8 mouse cellular contexts compared by ENCODE assay signal in the genomic region with DNA sequence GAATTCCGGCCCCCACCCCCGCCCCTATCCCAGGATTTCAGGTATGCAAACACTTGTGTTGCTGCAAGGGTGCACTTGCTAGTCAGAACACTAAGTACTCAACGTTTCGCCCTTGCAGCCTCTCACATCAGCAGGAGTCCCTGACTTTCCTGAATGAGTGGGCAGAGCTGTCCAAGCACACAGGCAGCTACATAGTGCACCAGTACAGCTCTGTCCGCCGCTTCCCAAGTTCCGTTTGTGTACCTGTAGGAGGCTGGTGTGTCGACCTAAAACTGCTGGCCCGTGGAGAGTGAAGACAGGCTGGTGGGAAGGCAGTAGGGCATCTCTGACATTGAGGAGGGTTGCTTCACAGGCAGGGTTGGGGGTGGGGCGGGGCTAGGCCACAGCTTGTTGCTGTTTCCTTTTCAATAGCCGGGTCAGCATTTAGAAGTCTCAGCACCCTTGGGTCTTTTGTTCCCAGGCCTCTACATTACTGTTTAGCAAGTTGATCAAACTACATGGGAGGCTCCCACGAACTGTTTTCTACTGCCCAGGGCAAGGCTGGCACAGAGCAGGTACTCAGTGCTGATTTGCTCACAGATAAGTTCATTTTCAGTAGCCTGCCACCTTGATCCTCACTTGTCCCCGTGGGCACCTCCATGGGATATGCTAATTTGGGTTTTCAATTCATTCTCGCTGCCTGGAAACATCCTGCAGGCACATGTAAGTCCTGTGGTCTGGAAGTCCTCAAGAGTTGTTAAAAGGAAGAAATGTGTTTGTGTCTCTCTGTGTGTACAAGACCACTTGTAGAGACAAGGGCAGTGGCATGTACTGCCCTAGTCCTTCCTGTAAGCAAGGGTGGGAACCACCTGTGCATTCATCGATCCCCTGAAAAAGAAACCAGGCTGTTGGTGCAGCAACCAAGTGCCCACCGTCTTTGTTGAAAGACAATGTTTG. TPM values are rescaled to one million over a fixed set of nuclear protein-coding genes. Genes with fewer than 3 reads are reported as not detected.
DNase-seq lines count a peak whose midpoint lies in the region; ATAC-seq and TF ChIP-seq lines count a peak whose summit lies in the region.

No protein-coding gene starts in this region.

- peak overlapping the region; percentile 99 for H3K9ac ChIP-seq in CH12.LX (ENCODE audit: insufficient read depth, low read depth)
- H3K9ac ChIP-seq in forebrain, embryonic 14.5 days (ENCODE audit: low read length), result no peak overlapping the region
- no peak overlapping the region for H3K9ac ChIP-seq in midbrain, embryonic 13.5 days (replicated peaks)

- in situ Hi-C loops in CH12.LX (cut with MboI; ENCODE audit: low pct_ligation_motif_present, low pct_unique_long_range_greater_than_20kb, low sequenced_read_pairs), result loop anchor here (25.0 kb wide), 1 partner anchor 345 kb away; a partner anchor contains a TSS

- peaks cover 32 to 59% of the 10 kb centered on the region in 2 experiments for H3K4me1 ChIP-seq in CH12.LX (ENCODE audit: control insufficient read depth in 1 of 2, insufficient read depth in 2 of 2)
- H3K4me1 ChIP-seq in forebrain, embryonic 14.5 days (ENCODE audit: control insufficient read depth, insufficient read depth, low read length), result no peaks in the 10 kb centered on the region
- peaks cover 30% of the 10 kb centered on the region for H3K4me1 ChIP-seq in midbrain, embryonic 13.5 days (replicated peaks)

- H3K27ac ChIP-seq in CH12.LX (ENCODE audit: insufficient read depth, low read depth), result no peak overlapping the region
- H3K27ac ChIP-seq in forebrain, embryonic 14.5 days (ENCODE audit: low read depth, low read length), result no peak overlapping the region
- H3K27ac ChIP-seq in midbrain, embryonic 13.5 days, result no peak overlapping the region

- TF ChIP-seq POLR2A in CH12.LX (IDR thresholded peaks at IDR 0.05; ENCODE audit: low read depth, low read length), result no peak

- H3K9me3 ChIP-seq in CH12.LX (replicated peaks; ENCODE audit: low read length), result no peaks in the 10 kb centered on the region
- H3K9me3 ChIP-seq in forebrain, embryonic 14.5 days (replicated peaks; ENCODE audit: control insufficient read depth, low read length), result no peaks in the 10 kb centered on the region
- no peaks in the 10 kb centered on the region for H3K9me3 ChIP-seq in midbrain, embryonic 13.5 days

- dilution Hi-C loops in CH12.LX (cut with MboI; ENCODE audit: extremely low pct_ligation_motif_present, extremely low pct_unique_long_range_greater_than_20kb, low sequenced_read_pairs), result no loop called here

- DNase-seq in embryo, embryonic 10.5 days (ENCODE audit: low spot score), result peak; percentile 34
- no peak for DNase-seq in embryo, embryonic 10 days (ENCODE audit: low spot score)
- peak; percentile 36 for DNase-seq in CH12.LX (ENCODE audit: extremely low read depth)
- DNase-seq in forebrain, embryonic 14.5 days (ENCODE audit: low spot score), result no peak
- DNase-seq in kidney, postnatal 14 days, result peak; percentile 44
- no peak for DNase-seq in ovary, postnatal 10 days (ENCODE audit: low spot score)
- DNase-seq in urinary bladder, postnatal 4 days (ENCODE audit: low spot score in 2 of 2), result no peak

- peak overlapping the region; percentile 77 for H3K4me2 ChIP-seq in CH12.LX (ENCODE audit: insufficient read depth, low read depth, poor library complexity, severe bottlenecking)
- peak overlapping the region; percentile 83; the same call in 1 of the 2 replicates for H3K4me2 ChIP-seq in forebrain, embryonic 14.5 days (ENCODE audit: low read length)
- H3K4me2 ChIP-seq in midbrain, embryonic 13.5 days (replicated peaks), result peak overlapping the region; percentile 90; the same call in 1 of the 2 replicates

- 26% methylated on average over 16 of the region's 16 CpGs for WGBS in forebrain, embryonic 14.5 days
- 22% methylated on average over 16 of the region's 16 CpGs for WGBS in midbrain, embryonic 13.5 days

- H3K79me2 ChIP-seq in CH12.LX (replicated peaks; ENCODE audit: control insufficient read depth, extremely low read depth, insufficient read depth, poor library complexity, severe bottlenecking), result no peaks in the 10 kb centered on the region

- no peak for TF ChIP-seq CTCF in CH12.LX (conservative IDR thresholded peaks at IDR 0.05 in 1 of 2, IDR thresholded peaks at IDR 0.05 in 1 of 2; ENCODE audit: low read depth in 2 of 2, low read length in 2 of 2)

- ATAC-seq in forebrain, embryonic 14.5 days, result no peak
- no peak for ATAC-seq in midbrain, embryonic 13.5 days

- no peaks in the 10 kb centered on the region for H3K27me3 ChIP-seq in CH12.LX (replicated peaks)
- no peaks in the 10 kb centered on the region for H3K27me3 ChIP-seq in forebrain, embryonic 14.5 days (replicated peaks; ENCODE audit: control insufficient read depth, insufficient read depth, low read length)
- H3K27me3 ChIP-seq in midbrain, embryonic 13.5 days, result 0 out of 2 replicates have a peak, but pooled peaks cover 9% of the 10 kb centered on the region

- peaks cover 8 to 29% of the 10 kb centered on the region in 2 experiments for H3K36me3 ChIP-seq in CH12.LX (replicated peaks in 1 of 2; ENCODE audit: control insufficient read depth in 1 of 2, insufficient read depth in 1 of 2, low read length in 1 of 2)
- H3K36me3 ChIP-seq in forebrain, embryonic 14.5 days (ENCODE audit: control insufficient read depth, insufficient read depth, low read length), result peaks cover 14% of the 10 kb centered on the region; the same call in 1 of the 2 replicates
- peaks cover 17% of the 10 kb centered on the region for H3K36me3 ChIP-seq in midbrain, embryonic 13.5 days

- peak overlapping the region; percentile 74 to 79 (median 77) for H3K4me3 ChIP-seq in CH12.LX (replicated peaks in 1 of 3; ENCODE audit: low read depth in 2 of 3, low read length in 2 of 3, poor library complexity in 1 of 3)
- H3K4me3 ChIP-seq in forebrain, embryonic 14.5 days (ENCODE audit: low read depth, low read length), result no peak overlapping the region
- H3K4me3 ChIP-seq in midbrain, embryonic 13.5 days (replicated peaks), result no peak overlapping the region

- TF ChIP-seq RAD21 in CH12.LX (IDR thresholded peaks at IDR 0.05; ENCODE audit: low read depth, low read length), result no peak

- peak; percentile 14; the same call in 1 of the 2 replicates for TF ChIP-seq EP300 in CH12.LX (IDR thresholded peaks at IDR 0.05; ENCODE audit: low read length)

TF ChIP-seq in CH12.LX, 34 proteins besides CTCF, POLR2A, EP300 and RAD21:
- 0 out of 2 replicates have a peak, but pooled peaks have one; percentile 22 for TF ChIP-seq CHD2 (IDR thresholded peaks at IDR 0.05; ENCODE audit: low read length)
- 0 out of 2 replicates have a peak, but pooled peaks have one; percentile 46 for TF ChIP-seq ZMIZ1 (IDR thresholded peaks at IDR 0.05; ENCODE audit: low read depth, low read length)
- peak; percentile 68; the same call in 1 of the 2 replicates for TF ChIP-seq SIN3A (IDR thresholded peaks at IDR 0.05; ENCODE audit: low read length)
- TF ChIP-seq MAX (IDR thresholded peaks at IDR 0.05; ENCODE audit: low read length), result peak; percentile 51; the same call in 1 of the 2 replicates
- no peak for TF ChIP-seq HCFC1 (IDR thresholded peaks at IDR 0.05; ENCODE audit: low read depth, low read length)
- no peak for TF ChIP-seq MEF2A (IDR thresholded peaks at IDR 0.05; ENCODE audit: borderline replicate concordance, low read depth, low read length)
- 0 out of 2 replicates have a peak, but pooled peaks have one; percentile 32 for TF ChIP-seq MAFK (IDR thresholded peaks at IDR 0.05; ENCODE audit: insufficient replicate concordance, low read length)
- no peak for TF ChIP-seq RCOR1 (conservative IDR thresholded peaks at IDR 0.05; ENCODE audit: low read depth, low read length)
- TF ChIP-seq SMC3 (IDR thresholded peaks at IDR 0.05; ENCODE audit: low read depth, low read length), result no peak

RNA-seq across cellular contexts. Expression of a gene that starts 1.2 kb away (rescaled TPM):
- total RNA-seq in CH12.LX (2012; rRNA removed) (9.4 TPM in 2 replicates), CH12.LX (2014; rRNA removed) (8.3 and 9.9 TPM in 2 replicates)
- 10.5 and 11.1 TPM in 2 replicates for polyA plus RNA-seq in CH12.LX (2012; ENCODE audit: insufficient read length, low read depth)
- 4.9 and 5.4 TPM in 2 replicates for polyA plus RNA-seq in forebrain, embryonic 14.5 days (2014; fragmentation: Nextera tagmentation; extraction: Ambion mirVana)
- 2.7 and 2.8 TPM in 2 replicates for polyA plus RNA-seq in midbrain, embryonic 13.5 days (2015; fragmentation: Nextera tagmentation; extraction: Ambion mirVana)

RNA-seq across cellular contexts. Expression of a gene that starts 12.8 kb away (rescaled TPM):
- total RNA-seq in CH12.LX (2012; rRNA removed) (70.4 and 78.7 TPM in 2 replicates), CH12.LX (2014; rRNA removed) (143 and 154 TPM in 2 replicates)
- polyA plus RNA-seq in CH12.LX (2012; ENCODE audit: insufficient read length, low read depth), result 95.1 and 111 TPM in 2 replicates
- 526 and 544 TPM in 2 replicates for polyA plus RNA-seq in forebrain, embryonic 14.5 days (2014; fragmentation: Nextera tagmentation; extraction: Ambion mirVana)
- polyA plus RNA-seq in midbrain, embryonic 13.5 days (2015; fragmentation: Nextera tagmentation; extraction: Ambion mirVana), result 461 and 466 TPM in 2 replicates

RNA-seq across cellular contexts. Expression of a gene that starts 47.7 kb away (rescaled TPM):
- total RNA-seq in CH12.LX (2012; rRNA removed) (not detected in 2 replicates), CH12.LX (2014; rRNA removed) (not detected in 2 replicates)
- not detected in 2 replicates for polyA plus RNA-seq in CH12.LX (2012; ENCODE audit: insufficient read length, low read depth)
- not detected in 2 replicates for polyA plus RNA-seq in forebrain, embryonic 14.5 days (2014; fragmentation: Nextera tagmentation; extraction: Ambion mirVana)
- not detected in 2 replicates for polyA plus RNA-seq in midbrain, embryonic 13.5 days (2015; fragmentation: Nextera tagmentation; extraction: Ambion mirVana)

Comparison
In these comparisons a context has a peak if more than half of its experiments do, and no peak if none do; other contexts are left out.
1. DNase-seq: peak in embryo, embryonic 10.5 days (single experiment), CH12.LX (single experiment) and kidney, postnatal 14 days (single experiment); none in embryo, embryonic 10 days (single experiment), forebrain, embryonic 14.5 days (single experiment), ovary, postnatal 10 days (single experiment) and urinary bladder, postnatal 4 days (0 of 2).
2. H3K4me3 ChIP-seq: peak in CH12.LX (3 of 3); none in forebrain, embryonic 14.5 days (single experiment) and midbrain, embryonic 13.5 days (single experiment).
3. Peak in every context shown above with its lines, with median percentiles within 50 percentile points of each other: H3K4me2 ChIP-seq.